Mouse (Mus musculus) heart, adult 2 months (tissue): ENCODE results near the gene Kcnk12. TPM values are rescaled to one million over a fixed set of nuclear protein-coding genes. Genes with fewer than 3 reads are reported as not detected.

ENCODE experiments used
- DNase-seq, 2 experiments: peaks; one replicate each; pipeline ENCODE4 v3.0.0; 2021
- H3K27ac ChIP-seq: fragments of 200-600 bp; 2 replicates; pipeline ENCODE4 v1.8.1; 2022
- H3K27me3 ChIP-seq: fragments of 200-500 bp; 2 replicates; pipeline ENCODE4 v1.6.1; 2012; ENCODE audit warnings: mild to moderate bottlenecking, low read length, inconsistent platforms, mixed read lengths; ENCODE audit not compliant: control insufficient read depth, insufficient read depth
- H3K36me3 ChIP-seq: fragments of 200-500 bp; 2 replicates; pipeline ENCODE4 v1.6.1; 2012; ENCODE audit warnings: low read length, inconsistent platforms; ENCODE audit not compliant: control insufficient read depth, insufficient read depth
- H3K4me1 ChIP-seq: fragments of 200-500 bp; 2 replicates; pipeline ENCODE4 v1.6.1; 2011; ENCODE audit warnings: low read length; ENCODE audit not compliant: control insufficient read depth, insufficient read depth
- H3K4me3 ChIP-seq: fragments of 200-600 bp; 2 replicates; pipeline ENCODE4 v1.8.1; 2022
- H3K79me2 ChIP-seq: fragments of 200-500 bp; replicated peaks from 2 replicates; pipeline ENCODE4 v1.6.1; 2012; ENCODE audit warnings: mild to moderate bottlenecking, inconsistent platforms, low read length, moderate library complexity, mixed read lengths; ENCODE audit not compliant: control insufficient read depth, insufficient read depth
- H3K9ac ChIP-seq: fragments of 200-500 bp; 2 replicates; pipeline ENCODE4 v1.6.1; 2012; ENCODE audit warnings: low read depth, mild to moderate bottlenecking, control low read depth, inconsistent platforms, low read length, mixed read lengths
- CTCF ChIP-seq: fragments of 200-600 bp; IDR thresholded peaks from 2 replicates; pipeline ENCODE4 v1.8.1; 2022; ENCODE audit warnings: antibody characterized with exemption, mild to moderate bottlenecking, moderate library complexity
- EP300 ChIP-seq: fragments of 200-500 bp; IDR thresholded peaks from 2 replicates; pipeline ENCODE4 v1.6.1; 2011; ENCODE audit warnings: low read depth, low read length, control low read depth; ENCODE audit not compliant: insufficient read depth
- POLR2A ChIP-seq: fragments of 200-500 bp; IDR thresholded peaks from 2 replicates; pipeline ENCODE4 v1.6.1; 2011; ENCODE audit warnings: mild to moderate bottlenecking, low read depth, low read length, control low read depth; ENCODE audit not compliant: insufficient read depth
- WGBS: fragments of 180-500 bp; shearing (Covaris S2); methylation state at CpG from one replicate; pipeline ENCODE4 v1.1.7; 2018; 5-methylcytosine and 5-hydroxymethylcytosine counted together
- intact Hi-C: fragments of 180-260 bp; cut with DNase I; formaldehyde crosslinking; loops from one replicate; pipeline ENCODE4 v1.15.1; 2025
- polyA plus RNA-seq: library from polyadenylated mRNA; depleted of rRNA; stranded (reverse); fragments of >200 nt; gene quantifications from 2 replicates; pipeline ENCODE4 v1.2.3, GENCODE M21; 2012; rRNA removed
- total RNA-seq, 2 experiments: library from RNA; stranded (reverse); gene quantifications; 2 replicates each; pipeline ENCODE4 v1.2.3; 2021

Gene Kcnk12
- total and polyA plus RNA-seq, 3 experiments: 0.18 TPM; not detected in 2

DNA sequence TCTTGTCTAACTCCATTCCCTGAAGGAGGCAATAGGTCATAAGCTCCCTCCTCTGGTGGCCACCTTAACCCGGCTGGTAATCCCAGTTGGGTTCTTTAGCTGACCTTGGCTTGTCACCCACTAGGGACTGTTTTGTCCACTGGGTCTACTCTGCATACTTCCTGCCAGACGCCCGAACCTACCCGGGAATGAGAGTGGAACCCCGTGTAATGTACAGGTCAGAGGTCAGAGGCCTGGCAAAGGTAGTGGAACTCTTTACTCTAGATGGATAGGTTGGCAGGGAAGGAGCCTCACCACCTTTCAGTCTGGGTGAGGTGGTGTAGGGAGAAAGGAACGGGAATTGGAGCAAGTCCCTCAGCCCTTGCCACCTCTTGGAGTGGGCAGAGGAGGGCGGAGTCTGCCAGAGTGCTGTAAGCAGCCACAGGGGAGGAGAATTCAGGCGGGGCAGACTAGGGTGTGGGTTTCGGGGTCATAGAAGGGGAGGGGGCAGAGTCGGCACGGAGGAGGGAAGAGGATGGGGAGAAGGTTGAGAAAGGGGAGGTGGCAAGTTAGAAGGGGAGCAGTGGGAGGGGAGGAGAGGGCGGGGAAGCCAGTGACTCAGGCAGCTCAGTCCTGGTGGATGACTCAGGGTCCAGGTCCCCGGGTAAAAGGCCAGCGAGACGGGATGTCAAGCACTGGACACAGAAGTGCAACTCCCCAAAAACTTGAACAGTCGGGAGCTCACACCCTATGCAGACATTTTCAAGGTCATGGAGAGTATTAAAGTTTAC lies 98.6 kb downstream of the Kcnk12 start:
- intact Hi-C loops: no loop called here
- Histone ChIP-seq H3K9ac (no peak overlapping the region), H3K79me2 (no peaks in the 10 kb centered on the region), H3K4me1 (no peaks in the 10 kb centered on the region), H3K27ac (no peak overlapping the region), H3K4me3 (no peak overlapping the region), H3K27me3 (no peaks in the 10 kb centered on the region), H3K36me3 (no peaks in the 10 kb centered on the region)
- WGBS: 80% methylated on average over 16 of the region's 16 CpGs
- no peak for DNase-seq
- TF ChIP-seq POLR2A (no peak), EP300 (no peak), CTCF (no peak)

DNA sequence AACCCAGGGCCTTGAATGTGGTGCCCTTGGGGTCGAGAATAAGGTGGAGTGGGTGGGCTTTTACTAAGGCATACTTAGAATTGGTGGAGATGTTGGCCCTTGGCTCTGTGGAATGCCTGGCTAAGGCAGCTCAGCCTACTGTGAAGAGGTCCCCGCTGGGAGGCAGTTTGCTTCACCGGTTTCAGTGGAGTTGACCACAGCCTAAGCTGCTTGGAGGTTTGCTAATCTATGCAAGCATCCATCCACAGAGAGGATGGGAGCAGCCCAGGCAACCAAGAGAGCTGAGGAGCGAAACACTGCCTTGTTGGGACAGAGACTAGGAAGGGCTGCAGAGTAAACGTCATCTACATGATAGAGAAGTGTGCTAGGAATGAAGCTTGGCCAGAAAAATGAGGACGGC lies 101.0 kb downstream of the Kcnk12 start:
- TF ChIP-seq POLR2A: no peak
- TF ChIP-seq CTCF: no peak
- TF ChIP-seq EP300: no peak
- Histone ChIP-seq H3K9ac (no peak overlapping the region), H3K27ac (no peak overlapping the region), H3K36me3 (no peaks in the 10 kb centered on the region), H3K79me2 (no peaks in the 10 kb centered on the region), H3K4me3 (no peak overlapping the region), H3K4me1 (no peaks in the 10 kb centered on the region), H3K27me3 (no peaks in the 10 kb centered on the region)
- no peak for DNase-seq
- intact Hi-C loops: no loop called here
- 85% methylated on average over 6 of the region's 6 CpGs for WGBS

- Histone ChIP-seq H3K79me2 (no peaks in the 10 kb centered on the region), H3K4me3 (no peak overlapping the region), H3K27me3 (no peaks in the 10 kb centered on the region), H3K9ac (no peak overlapping the region), H3K27ac (no peak overlapping the region), H3K4me1 (no peaks in the 10 kb centered on the region), H3K36me3 (no peaks in the 10 kb centered on the region)
- DNase-seq: no peak
- intact Hi-C loops: no loop called here
- 90% methylated on average over 11 of the region's 11 CpGs for WGBS
- TF ChIP-seq EP300 (no peak), CTCF (no peak), POLR2A (no peak)
Measured at GRCm38 (mm10) chr17:87695874-87696465, 101.8 kb downstream of the Kcnk12 start.

Other genes with a start within 250 kb of the Kcnk12 start
- not detected for gene Epcam, start 162.0 kb downstream of the Kcnk12 start, total RNA-seq
- 0.86 TPM in 1 of 2 replicates, not detected in the other for gene Epcam, start 162.0 kb downstream of the Kcnk12 start, polyA plus RNA-seq
- 10 to 100 TPM; 12.7 to 13.7 TPM for gene Msh2, start 125.7 kb downstream of the Kcnk12 start, total RNA-seq
- 4.9 and 9.3 TPM in 2 replicates for gene Msh2, start 125.7 kb downstream of the Kcnk12 start, polyA plus RNA-seq
- gene Rpl36-ps4, start 123.0 kb upstream of the Kcnk12 start, total RNA-seq: not detected
- gene Rpl36-ps4, start 123.0 kb upstream of the Kcnk12 start, polyA plus RNA-seq: not detected in 2 replicates
- gene Msh6, start 177.1 kb upstream of the Kcnk12 start, total RNA-seq: 1 to 10 TPM; 8.2 to 8.6 TPM
- 1.5 and 3.3 TPM in 2 replicates for gene Msh6, start 177.1 kb upstream of the Kcnk12 start, polyA plus RNA-seq